Mouse (Mus musculus) midbrain, embryonic 14.5 days (tissue): Measurements from ENCODE around the gene Fubp1. TPM values are rescaled to one million over a fixed set of nuclear protein-coding genes. Genes with fewer than 3 reads are reported as not detected.
A peak's percentile ranks its signal among the peaks of the same experiment; 100 is the strongest.
"Not testable (repeated sequence)": the region's sequence is repeated elsewhere in the genome, so short reads cannot be mapped to it uniquely, and the experiment has no call there.

Source experiments
- ATAC-seq: fragments of 200-750 bp; cut with Nextera tagmentation; 2 replicates; pipeline ENCODE4 v1.8.0; 2017; ENCODE audit warnings: moderate number of reproducible peaks, moderate library complexity; ENCODE audit not compliant: low FRiP score, low TSS enrichment
- DNase-seq: peaks from one replicate; pipeline ENCODE4 v3.0.0-alpha.2; 2015
- H3K27ac ChIP-seq: fragments of 300-500 bp; sonication (generic); replicated peaks from 2 replicates; pipeline ENCODE4 v1.5.1; 2014; ENCODE audit warnings: mild to moderate bottlenecking, low read depth, low read length, moderate library complexity
- H3K27me3 ChIP-seq: fragments of 300-500 bp; sonication (generic); 2 replicates; pipeline ENCODE4 v1.6.1; 2014; ENCODE audit warnings: low read length, control low read depth, mixed read lengths; ENCODE audit not compliant: control insufficient read depth, insufficient read depth
- H3K36me3 ChIP-seq: fragments of 300-500 bp; sonication (generic); 2 replicates; pipeline ENCODE4 v1.6.1; 2014; ENCODE audit warnings: low read length, control low read depth; ENCODE audit not compliant: control insufficient read depth, insufficient read depth
- H3K4me1 ChIP-seq: fragments of 300-500 bp; sonication (generic); 2 replicates; pipeline ENCODE4 v1.6.1; 2014; ENCODE audit warnings: mild to moderate bottlenecking, antibody characterized with exemption, low read length, control low read depth; ENCODE audit not compliant: control insufficient read depth, insufficient read depth
- H3K4me2 ChIP-seq: fragments of 300-500 bp; sonication (generic); 2 replicates; pipeline ENCODE4 v1.6.1; 2014; ENCODE audit warnings: mild to moderate bottlenecking, low read length, moderate library complexity
- H3K4me3 ChIP-seq: fragments of 300-500 bp; sonication (generic); replicated peaks from 2 replicates; pipeline ENCODE4 v1.5.1; 2014; ENCODE audit warnings: low read depth, low read length
- H3K9ac ChIP-seq: fragments of 300-500 bp; sonication (generic); replicated peaks from 2 replicates; pipeline ENCODE4 v1.6.1; 2014; ENCODE audit warnings: mild to moderate bottlenecking, low read length, moderate library complexity
- H3K9me3 ChIP-seq: fragments of 300-500 bp; sonication (generic); 2 replicates; pipeline ENCODE4 v1.6.1; 2016; ENCODE audit warnings: low read length, control low read depth, mixed read lengths; ENCODE audit not compliant: control insufficient read depth
- WGBS: fragments of 180-500 bp; shearing (Covaris S2); extraction: QIAGEN DNeasy Blood & Tissue Kit; methylation state at CpG from one replicate; pipeline ENCODE4 v1.1.7; 2014; 5-methylcytosine and 5-hydroxymethylcytosine counted together
- polyA plus RNA-seq: library from polyadenylated mRNA; unstranded; fragments of >200 nt; fragmentation: Nextera tagmentation; extraction: Ambion mirVana; gene quantifications from 2 replicates; pipeline ENCODE4 v1.2.1, GENCODE M21; 2014

Gene Fubp1
- polyA plus RNA-seq, 1 experiment from 2014 or later = 279 TPM

DNA sequence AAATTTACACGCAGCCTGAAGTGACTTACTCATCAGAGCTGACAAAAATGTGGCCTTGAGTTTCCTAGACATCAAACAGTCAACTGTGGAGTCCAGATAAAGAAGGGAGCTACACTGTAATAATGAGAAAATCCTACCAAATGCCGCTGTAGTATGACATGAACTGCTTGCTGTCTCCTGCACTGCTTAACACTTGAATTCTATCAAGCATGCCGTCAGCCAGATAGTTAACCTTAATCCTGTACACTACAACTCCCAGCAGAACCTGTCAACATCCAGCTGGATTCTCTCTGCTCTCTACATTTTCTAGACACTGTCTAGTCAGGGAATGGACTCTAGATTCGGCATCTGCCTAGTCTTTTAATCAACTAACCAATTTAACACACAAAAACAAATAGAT lies 20.9 kb upstream of the Fubp1 start:
- Histone ChIP-seq H3K36me3 (peaks cover 19% of the 10 kb centered on the region), H3K9me3 (no peaks in the 10 kb centered on the region), H3K4me2 (no peak overlapping the region), H3K27ac (no peak overlapping the region), H3K4me1 (peaks cover 12% of the 10 kb centered on the region), H3K27me3 (no peaks in the 10 kb centered on the region), H3K9ac (no peak overlapping the region), H3K4me3 (no peak overlapping the region)
- WGBS = 70% methylated on average over 4 of the region's 4 CpGs
- ATAC-seq (no peak), DNase-seq (no peak)

DNA sequence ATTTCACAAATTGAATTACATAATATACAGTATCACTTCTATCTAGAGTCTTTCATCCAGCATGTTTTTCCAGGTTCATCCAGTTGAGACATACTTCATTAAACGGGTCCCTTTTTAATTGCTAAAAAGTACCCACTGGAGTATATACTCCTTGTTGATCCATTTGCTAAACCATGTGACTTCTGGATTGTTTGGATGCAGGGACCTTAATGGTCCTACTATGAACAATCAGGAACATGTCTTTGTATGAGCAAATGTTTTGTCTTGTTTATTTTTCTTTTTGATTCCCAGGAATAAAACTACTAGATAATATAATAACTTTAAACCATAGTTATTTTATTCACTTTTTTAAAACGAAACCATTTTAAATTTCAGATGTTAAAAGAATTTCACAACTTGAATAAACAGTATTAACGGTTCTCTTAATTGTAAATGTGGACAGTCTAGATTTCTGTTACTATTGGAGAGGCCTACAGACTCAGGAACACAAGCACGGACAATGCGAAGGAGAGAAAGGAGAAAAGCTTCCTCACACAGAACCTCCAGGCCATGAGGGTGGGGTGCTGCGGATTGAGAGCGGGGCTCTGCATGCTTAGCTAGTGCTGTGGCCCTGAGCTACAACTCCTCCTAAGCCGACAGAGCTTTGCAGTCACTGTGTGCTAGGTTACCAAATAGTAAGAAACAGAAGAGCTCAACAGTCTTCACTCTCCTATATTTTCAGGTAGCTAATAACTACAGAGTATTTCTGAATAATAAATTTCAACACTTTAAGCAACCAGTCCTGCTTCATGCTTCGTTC lies 19.3 kb upstream of the Fubp1 start:
- WGBS = 82% methylated on average over 9 of the region's 9 CpGs
- no peak overlapping the region for H3K9ac ChIP-seq
- H3K4me3 ChIP-seq = no peak overlapping the region

DNA sequence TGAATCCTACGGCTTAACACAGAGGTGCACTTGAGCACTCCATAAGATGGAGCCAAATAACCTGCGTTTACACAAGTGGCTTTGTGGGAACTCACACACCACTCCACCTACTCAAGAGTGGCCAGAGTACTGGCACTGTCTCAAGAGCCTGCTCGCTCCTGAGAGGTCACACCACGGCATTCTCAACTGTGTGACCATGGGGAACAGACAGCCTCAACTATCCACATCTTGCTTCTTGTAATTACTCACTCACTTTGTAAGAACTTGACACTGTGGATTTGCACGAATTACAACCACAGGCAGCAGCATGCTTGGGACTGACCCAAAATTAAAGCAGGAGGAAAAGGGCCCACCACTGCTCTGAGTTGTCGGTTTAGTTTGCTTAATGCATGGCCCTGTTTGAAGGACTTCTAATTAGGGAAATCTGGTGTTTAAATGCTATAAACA lies 18.4 kb upstream of the Fubp1 start:
- DNase-seq (peak; percentile 17), ATAC-seq (no peak)
- Histone ChIP-seq H3K4me3 (peak overlapping the region; percentile 52), H3K27me3 (no peaks in the 10 kb centered on the region), H3K9me3 (no peaks in the 10 kb centered on the region), H3K27ac (no peak overlapping the region), H3K4me1 (peaks cover 12% of the 10 kb centered on the region), H3K4me2 (peak overlapping the region; percentile 55), H3K36me3 (no peaks in the 10 kb centered on the region), H3K9ac (peak overlapping the region; percentile 29)
- 63% methylated on average over 6 of the region's 6 CpGs for WGBS

More for the DNA sequence above, 19.3 kb upstream of the Fubp1 start:
- ATAC-seq (no peak), DNase-seq (peak; percentile 13)
- Histone ChIP-seq H3K9me3 (no peaks in the 10 kb centered on the region), H3K4me2 (peak overlapping the region; percentile 33; the same call in 1 of the 2 replicates), H3K27ac (no peak overlapping the region), H3K27me3 (no peaks in the 10 kb centered on the region), H3K4me1 (peaks cover 12% of the 10 kb centered on the region), H3K36me3 (peaks cover 5% of the 10 kb centered on the region)

DNA sequence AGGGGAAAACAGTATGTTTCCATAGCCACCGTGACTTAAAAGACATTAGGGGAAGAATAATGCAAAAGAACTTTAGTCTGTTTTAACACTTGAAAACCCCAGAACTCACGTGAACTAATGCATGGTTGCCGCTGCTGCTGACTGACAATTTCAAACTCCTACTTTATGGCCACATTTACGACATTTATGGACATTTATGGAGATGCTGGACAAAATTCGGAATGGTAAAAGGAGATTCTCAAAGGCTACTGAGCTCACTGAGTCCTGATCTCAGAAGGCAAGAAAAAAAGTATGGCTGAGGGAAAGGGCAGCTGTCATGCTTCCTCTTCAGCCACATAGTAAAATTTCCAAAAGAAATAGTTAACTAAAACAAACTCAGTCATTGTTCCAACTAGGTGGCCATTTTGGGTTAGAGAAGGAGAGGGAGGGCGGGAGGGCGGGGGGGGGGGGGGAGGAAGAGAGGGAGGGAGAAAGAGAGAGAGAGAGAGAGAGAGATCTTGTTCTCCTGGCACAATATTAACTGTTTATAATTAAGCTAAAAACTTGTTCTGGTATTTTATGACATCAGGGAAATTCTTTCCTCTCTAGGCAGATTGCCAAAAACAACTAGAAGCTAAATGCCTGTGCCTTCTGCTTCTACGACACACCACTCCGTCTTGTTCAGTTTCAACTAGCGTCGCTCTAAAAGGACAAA lies 17.8 kb upstream of the Fubp1 start:
- H3K4me3 ChIP-seq = peak overlapping the region; percentile 52
- no peak for ATAC-seq
- no peaks in the 10 kb centered on the region for H3K27me3 ChIP-seq
- H3K9ac ChIP-seq = no peak overlapping the region; the same call in none of the 2 replicates
- peak; percentile 56 for DNase-seq
- H3K27ac ChIP-seq = no peak overlapping the region
- WGBS = 62% methylated on average over 10 of the region's 11 CpGs
- no peaks in the 10 kb centered on the region for H3K9me3 ChIP-seq
- no peaks in the 10 kb centered on the region for H3K36me3 ChIP-seq
- peak overlapping the region; percentile 55 for H3K4me2 ChIP-seq
- H3K4me1 ChIP-seq = peaks cover 12% of the 10 kb centered on the region

DNA sequence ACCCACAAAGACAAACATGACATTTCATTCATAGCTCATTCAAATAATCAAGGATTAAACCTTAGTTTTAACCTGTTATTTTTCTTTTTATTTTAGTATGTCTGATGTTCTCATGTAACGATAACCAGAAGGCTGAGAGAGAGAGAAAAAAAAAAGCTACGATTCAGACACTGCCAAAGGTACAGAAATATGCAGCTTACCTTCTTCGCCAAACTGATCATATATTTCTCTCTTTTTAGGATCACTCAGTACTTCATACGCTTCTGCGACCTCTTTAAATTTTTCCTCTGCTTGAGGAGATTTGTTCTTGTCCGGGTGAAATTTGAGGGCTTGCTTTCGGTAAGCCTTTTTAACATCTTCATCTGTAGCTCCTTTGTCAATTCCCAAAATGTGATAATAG lies 17.0 kb upstream of the Fubp1 start:
- peak overlapping the region; percentile 76 for H3K27ac ChIP-seq

DNA sequence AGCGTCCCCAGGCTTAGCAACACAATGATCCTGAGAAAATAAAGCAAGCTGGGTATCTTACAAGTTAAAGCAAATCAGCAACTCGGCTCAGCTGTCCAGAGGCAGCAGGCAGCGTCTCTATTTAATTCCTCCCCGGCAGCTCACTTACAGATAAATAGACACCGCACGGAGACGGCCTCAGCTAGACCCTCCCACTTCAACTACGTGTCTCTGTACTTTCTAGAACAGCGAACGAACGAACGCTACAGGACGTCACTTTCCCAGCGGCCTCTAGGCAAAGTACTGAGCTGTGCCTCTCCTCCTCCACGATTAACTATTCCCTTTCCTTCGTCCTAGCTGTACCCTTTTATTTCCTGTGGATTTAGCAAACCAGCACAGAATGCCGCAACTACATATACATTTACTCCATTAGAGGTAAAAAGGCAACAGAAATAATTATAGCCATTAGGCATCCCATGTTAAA lies 16.6 kb upstream of the Fubp1 start:
- H3K9me3 ChIP-seq = no peaks in the 10 kb centered on the region
- no peaks in the 10 kb centered on the region for H3K27me3 ChIP-seq
- H3K36me3 ChIP-seq = no peaks in the 10 kb centered on the region
- DNase-seq (peak; percentile 94), ATAC-seq (peak; percentile 98)
- peaks cover 12% of the 10 kb centered on the region for H3K4me1 ChIP-seq
- peak overlapping the region; percentile 52 for H3K4me3 ChIP-seq
- peak overlapping the region; percentile 65 for H3K4me2 ChIP-seq
- under 1% methylated on average over 17 of the region's 17 CpGs for WGBS
- H3K9ac ChIP-seq = peak overlapping the region; percentile 60
- peak overlapping the region; percentile 76 for H3K27ac ChIP-seq

More for the DNA sequence above, 17.0 kb upstream of the Fubp1 start:
- peak overlapping the region; percentile 65 for H3K4me2 ChIP-seq
- H3K4me3 ChIP-seq = peak overlapping the region; percentile 52
- ATAC-seq = no peak
- DNase-seq = no peak
- peak overlapping the region; percentile 60 for H3K9ac ChIP-seq
- WGBS = 9% methylated on average over 7 of the region's 7 CpGs
- H3K27me3 ChIP-seq = no peaks in the 10 kb centered on the region
- no peaks in the 10 kb centered on the region for H3K36me3 ChIP-seq
- H3K4me1 ChIP-seq = peaks cover 12% of the 10 kb centered on the region
- no peaks in the 10 kb centered on the region for H3K9me3 ChIP-seq

DNA sequence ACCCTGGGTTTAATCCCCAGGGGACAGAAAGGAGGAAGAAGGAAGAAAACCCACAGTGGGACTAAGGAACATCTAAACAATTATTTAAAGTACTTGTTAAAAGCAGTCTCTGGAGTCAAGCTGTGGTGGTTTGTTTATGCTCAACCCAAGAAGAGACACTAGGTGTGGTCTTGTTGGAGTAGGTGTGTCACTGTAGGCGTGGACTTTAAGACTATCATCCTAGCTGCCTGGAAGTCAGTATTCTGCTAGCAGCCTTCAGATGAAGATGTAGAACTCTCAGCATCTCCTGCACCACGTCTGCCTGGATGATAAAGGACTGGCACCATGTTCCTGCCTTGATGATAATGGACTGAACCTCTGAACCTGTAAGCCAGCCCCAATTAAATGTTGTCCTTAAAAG lies 13.0 kb upstream of the Fubp1 start:
- not testable (repeated sequence) for H3K4me1 ChIP-seq, H3K4me2 ChIP-seq, ATAC-seq, H3K27me3 ChIP-seq, H3K4me3 ChIP-seq, H3K9ac ChIP-seq, H3K36me3 ChIP-seq, H3K9me3 ChIP-seq, DNase-seq, H3K27ac ChIP-seq
- WGBS = 31% methylated on average over 2 of the region's 2 CpGs

DNA sequence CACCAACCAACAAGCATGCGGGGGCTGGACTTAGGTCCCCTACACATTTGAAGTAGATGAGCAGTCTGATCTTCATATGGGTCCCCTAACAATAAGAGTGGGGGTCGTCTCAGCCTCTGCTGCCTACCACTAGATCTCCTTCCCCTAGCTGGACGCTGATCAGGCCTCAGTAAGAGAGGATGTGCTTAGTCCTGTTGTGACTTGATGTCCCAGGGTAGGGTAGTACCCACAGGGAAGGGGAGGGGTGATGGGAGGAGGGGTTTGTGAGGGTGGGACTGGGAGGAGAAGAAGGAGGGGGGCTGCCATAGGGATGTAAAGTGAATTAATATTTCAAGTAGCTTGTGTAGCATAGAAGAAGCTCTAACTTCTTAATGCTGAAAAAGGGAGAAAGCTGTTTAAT lies 11.1 kb upstream of the Fubp1 start:
- no peak for ATAC-seq

More for the DNA sequence above, 11.1 kb upstream of the Fubp1 start:
- H3K4me3 ChIP-seq = no peak overlapping the region
- H3K4me1 ChIP-seq = no peaks in the 10 kb centered on the region
- WGBS = 71% methylated on average over 3 of the region's 3 CpGs
- no peak overlapping the region for H3K9ac ChIP-seq
- no peak overlapping the region for H3K4me2 ChIP-seq
- no peak overlapping the region for H3K27ac ChIP-seq
- no peaks in the 10 kb centered on the region for H3K9me3 ChIP-seq
- no peaks in the 10 kb centered on the region for H3K36me3 ChIP-seq
- no peak for DNase-seq
- H3K27me3 ChIP-seq = no peaks in the 10 kb centered on the region
